Mouse (Mus musculus) forebrain, postnatal 0 days (tissue): ENCODE data around the gene Dock9. TPM values are rescaled to one million over a fixed set of nuclear protein-coding genes. Genes with fewer than 3 reads are reported as not detected.

Experiments used
- ATAC-seq: fragments of 200-750 bp; cut with Nextera tagmentation; 2 replicates; pipeline ENCODE4 v1.8.0; 2017; ENCODE audit warnings: mild to moderate bottlenecking, moderate library complexity
- DNase-seq: peaks from one replicate; pipeline ENCODE4 v3.0.0-alpha.2; 2015
- H3K27ac ChIP-seq: fragments of 300-500 bp; sonication (generic); 2 replicates; pipeline ENCODE4 v1.5.1; 2014; ENCODE audit warnings: low read depth, mild to moderate bottlenecking, antibody characterized with exemption, low read length, moderate library complexity, mixed read lengths
- H3K27me3 ChIP-seq: fragments of 300-500 bp; sonication (generic); 2 replicates; pipeline ENCODE4 v1.6.1; 2014; ENCODE audit warnings: mild to moderate bottlenecking, low read length, mixed read lengths; ENCODE audit not compliant: insufficient read depth
- H3K36me3 ChIP-seq: fragments of 300-500 bp; sonication (generic); 2 replicates; pipeline ENCODE4 v1.6.1; 2014; ENCODE audit warnings: mild to moderate bottlenecking, moderate library complexity; ENCODE audit not compliant: insufficient read depth
- H3K4me1 ChIP-seq: fragments of 300-500 bp; sonication (generic); 2 replicates; pipeline ENCODE4 v1.6.1; 2014; ENCODE audit warnings: antibody characterized with exemption; ENCODE audit not compliant: insufficient read depth
- H3K4me2 ChIP-seq: fragments of 300-500 bp; sonication (generic); 2 replicates; pipeline ENCODE4 v1.6.1; 2014; ENCODE audit warnings: low read depth, mild to moderate bottlenecking, moderate library complexity
- H3K4me3 ChIP-seq: fragments of 300-500 bp; sonication (generic); 2 replicates; pipeline ENCODE4 v1.5.1; 2014; ENCODE audit warnings: low read depth, low read length, mixed read lengths
- H3K9ac ChIP-seq: fragments of 300-500 bp; sonication (generic); 2 replicates; pipeline ENCODE4 v1.6.1; 2014; ENCODE audit warnings: mild to moderate bottlenecking
- H3K9me3 ChIP-seq: fragments of 300-500 bp; sonication (generic); 2 replicates; pipeline ENCODE4 v1.6.1; 2016; ENCODE audit warnings: low read length
- CTCF ChIP-seq: sonication (generic); IDR thresholded peaks from 2 replicates; pipeline ENCODE4 v1.5.1; 2016; ENCODE audit warnings: antibody characterized with exemption, control low read depth, low read depth
- WGBS: fragments of 180-500 bp; shearing (Covaris S2); extraction: QIAGEN DNeasy Blood & Tissue Kit; methylation state at CpG from one replicate; pipeline ENCODE4 v1.1.7; 2014; 5-methylcytosine and 5-hydroxymethylcytosine counted together
- polyA plus RNA-seq: library from polyadenylated mRNA; unstranded; fragments of >200 nt; fragmentation: Nextera tagmentation; extraction: Ambion mirVana; gene quantifications from 2 replicates; pipeline ENCODE4 v1.2.1, GENCODE M21; 2015
- total RNA-seq: library from RNA; depleted of rRNA; stranded (reverse); fragments of >200 nt; gene quantifications from 2 replicates; pipeline ENCODE4 v1.2.3, GENCODE M21; 2014

Gene Dock9
- total and polyA plus RNA-seq, 2 experiments from 2014 or later = 14.2 to 87.2 TPM

DNA sequence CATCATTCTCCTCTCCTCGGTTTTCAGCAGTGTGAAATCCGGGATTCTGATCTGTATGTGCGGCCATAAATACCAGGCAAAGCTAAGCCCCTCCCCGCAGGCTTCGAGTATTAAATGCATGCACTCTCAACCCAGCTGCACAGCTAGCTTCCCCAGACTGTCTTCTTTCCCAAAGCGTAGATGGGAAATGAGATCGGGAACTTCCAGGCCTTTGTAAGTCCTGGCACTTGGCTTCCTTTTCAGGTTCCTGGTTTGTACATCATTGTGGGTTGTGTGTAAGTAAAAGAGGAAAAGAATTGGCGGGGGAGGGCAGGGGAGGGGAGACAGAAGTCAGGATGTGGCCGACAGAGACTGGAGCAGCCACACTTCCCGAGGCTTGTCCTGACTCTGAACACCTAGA lies 119.2 kb downstream of the Dock9 start:
- H3K4me3 ChIP-seq = no peak overlapping the region
- TF ChIP-seq CTCF = no peak
- no peak overlapping the region for H3K9ac ChIP-seq
- no peak for DNase-seq
- H3K4me1 ChIP-seq = no peaks in the 10 kb centered on the region
- H3K27ac ChIP-seq = no peak overlapping the region
- H3K9me3 ChIP-seq = no peaks in the 10 kb centered on the region
- H3K36me3 ChIP-seq = peaks cover 5% of the 10 kb centered on the region
- ATAC-seq = 0 out of 2 replicates have a peak, but pooled peaks have one; percentile 23
- H3K4me2 ChIP-seq = no peak overlapping the region
- H3K27me3 ChIP-seq = no peaks in the 10 kb centered on the region
- WGBS = 66% methylated on average over 10 of the region's 10 CpGs

DNA sequence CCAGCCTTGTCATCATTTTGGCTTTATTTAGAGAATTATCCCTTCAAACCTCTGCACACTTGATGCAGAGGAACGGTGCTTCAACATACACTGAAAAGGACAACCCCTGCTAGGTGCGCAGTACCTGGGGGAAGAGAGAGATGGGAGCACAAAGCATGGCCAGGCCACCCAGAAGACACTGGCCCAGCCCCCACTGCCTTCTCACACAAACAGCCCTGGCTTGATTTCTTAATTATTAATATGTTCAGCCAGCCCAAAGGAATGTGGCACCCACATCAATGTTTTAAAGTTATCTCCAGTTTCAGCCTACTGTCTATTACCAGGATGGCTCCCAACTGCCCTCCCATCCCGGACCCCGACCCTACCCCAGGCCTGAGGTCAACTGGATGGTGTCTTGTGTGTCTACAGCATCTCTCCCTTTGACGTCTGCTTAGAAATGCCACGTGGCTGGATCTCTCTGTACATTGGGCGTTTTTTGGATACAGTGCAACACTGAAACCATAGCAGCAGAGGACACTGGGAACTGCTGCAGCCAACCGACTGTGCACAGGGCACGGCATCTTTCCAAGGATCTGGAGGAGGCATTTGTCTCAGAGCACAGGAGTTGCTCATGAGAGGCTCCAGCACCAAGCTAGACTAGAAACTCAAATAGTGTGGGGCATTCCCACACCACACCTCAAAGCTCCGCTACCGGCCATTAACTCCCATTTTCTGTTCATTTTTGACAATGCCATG lies 120.9 kb downstream of the Dock9 start:
- peaks cover 5% of the 10 kb centered on the region for H3K36me3 ChIP-seq
- no peaks in the 10 kb centered on the region for H3K9me3 ChIP-seq
- H3K9ac ChIP-seq = no peak overlapping the region
- H3K4me1 ChIP-seq = no peaks in the 10 kb centered on the region
- no peak for DNase-seq
- H3K27ac ChIP-seq = no peak overlapping the region
- no peak for TF ChIP-seq CTCF
- H3K4me3 ChIP-seq = no peak overlapping the region
- H3K4me2 ChIP-seq = no peak overlapping the region
- H3K27me3 ChIP-seq = no peaks in the 10 kb centered on the region
- no peak for ATAC-seq
- 91% methylated on average over 11 of the region's 11 CpGs for WGBS

DNA sequence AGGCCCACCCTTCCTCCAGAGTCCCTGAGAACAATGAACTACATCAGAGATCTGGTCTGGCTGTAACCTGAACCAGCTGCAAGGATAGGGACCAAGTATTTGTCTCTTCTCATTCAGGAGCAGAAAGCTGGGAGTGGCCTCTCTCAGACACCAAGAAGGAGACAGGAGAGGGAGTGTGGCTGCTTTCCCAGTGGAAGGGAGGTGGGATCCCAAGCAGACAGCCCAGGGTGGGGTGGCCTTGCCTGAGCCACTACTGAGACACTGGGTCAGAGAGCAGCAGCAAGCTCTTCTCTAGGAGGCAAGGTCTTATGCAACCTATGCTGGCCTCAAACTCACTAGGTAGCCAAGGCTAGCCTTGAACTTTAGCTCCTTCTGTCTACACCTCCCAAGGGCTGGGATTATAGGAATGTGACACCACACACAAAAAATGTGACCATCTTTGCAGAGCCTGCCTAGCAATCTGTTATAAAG lies 121.5 kb downstream of the Dock9 start:
- Histone ChIP-seq H3K4me3 (no peak overlapping the region), H3K4me1 (no peaks in the 10 kb centered on the region), H3K36me3 (peaks cover 5% of the 10 kb centered on the region), H3K27ac (no peak overlapping the region), H3K4me2 (no peak overlapping the region), H3K27me3 (no peaks in the 10 kb centered on the region), H3K9me3 (no peaks in the 10 kb centered on the region), H3K9ac (no peak overlapping the region)
- ATAC-seq (0 out of 2 replicates have a peak, but pooled peaks have one; percentile 20), DNase-seq (no peak)
- no peak for TF ChIP-seq CTCF

DNA sequence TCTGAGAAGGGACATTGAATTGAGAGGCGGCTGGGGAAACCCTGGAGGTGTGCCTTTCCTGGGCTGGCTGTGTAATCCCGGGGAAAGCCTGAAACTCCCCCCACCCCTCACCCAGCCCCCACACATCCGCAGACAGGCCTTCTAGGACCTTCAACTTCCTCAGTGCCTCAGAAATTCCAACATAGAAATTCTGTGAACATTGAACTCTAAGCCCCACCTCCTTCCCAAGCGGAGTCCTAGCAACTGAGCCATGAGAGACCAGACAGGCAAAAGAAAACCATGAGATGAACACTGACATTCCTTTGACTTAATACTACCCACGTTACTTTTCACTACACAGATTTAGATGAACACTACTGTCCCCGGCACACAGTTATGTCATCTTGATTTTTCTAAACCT lies 122.1 kb downstream of the Dock9 start:
- H3K4me3 ChIP-seq = no peak overlapping the region
- H3K9ac ChIP-seq = no peak overlapping the region
- no peaks in the 10 kb centered on the region for H3K4me1 ChIP-seq
- ATAC-seq = peak; percentile 61
- no peaks in the 10 kb centered on the region for H3K9me3 ChIP-seq
- TF ChIP-seq CTCF = no peak
- H3K27ac ChIP-seq = no peak overlapping the region
- no peak for DNase-seq
- no peak overlapping the region for H3K4me2 ChIP-seq
- peaks cover 5% of the 10 kb centered on the region for H3K36me3 ChIP-seq
- 24% methylated on average over 6 of the region's 6 CpGs for WGBS
- H3K27me3 ChIP-seq = no peaks in the 10 kb centered on the region

DNA sequence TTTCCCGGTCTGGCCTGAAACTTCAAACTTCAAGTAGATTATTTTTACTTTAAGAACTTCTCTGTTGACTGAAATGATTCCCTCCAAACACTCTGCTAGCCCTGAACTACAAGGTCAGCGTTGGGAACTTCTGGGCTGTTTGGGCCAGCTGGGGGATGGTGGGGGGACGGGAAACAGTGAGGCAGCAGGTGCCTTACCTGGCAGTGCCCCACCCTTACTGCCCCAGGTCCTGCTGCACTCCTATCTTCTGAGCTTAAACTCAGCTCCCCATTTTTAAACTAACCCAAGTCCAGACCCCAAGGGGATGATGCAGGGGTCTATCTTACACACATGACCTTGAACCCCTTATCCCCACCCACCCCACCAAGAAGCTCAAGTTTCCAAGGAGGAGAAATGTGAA lies 122.5 kb downstream of the Dock9 start:
- Histone ChIP-seq H3K4me3 (no peak overlapping the region), H3K4me1 (no peaks in the 10 kb centered on the region), H3K9ac (no peak overlapping the region), H3K4me2 (no peak overlapping the region), H3K9me3 (no peaks in the 10 kb centered on the region), H3K27ac (no peak overlapping the region), H3K36me3 (peaks cover under 1% of the 10 kb centered on the region; the same call in 1 of the 2 replicates), H3K27me3 (no peaks in the 10 kb centered on the region)
- no peak for ATAC-seq
- TF ChIP-seq CTCF = no peak
- no peak for DNase-seq
- WGBS = 64% methylated on average over 3 of the region's 3 CpGs

DNA sequence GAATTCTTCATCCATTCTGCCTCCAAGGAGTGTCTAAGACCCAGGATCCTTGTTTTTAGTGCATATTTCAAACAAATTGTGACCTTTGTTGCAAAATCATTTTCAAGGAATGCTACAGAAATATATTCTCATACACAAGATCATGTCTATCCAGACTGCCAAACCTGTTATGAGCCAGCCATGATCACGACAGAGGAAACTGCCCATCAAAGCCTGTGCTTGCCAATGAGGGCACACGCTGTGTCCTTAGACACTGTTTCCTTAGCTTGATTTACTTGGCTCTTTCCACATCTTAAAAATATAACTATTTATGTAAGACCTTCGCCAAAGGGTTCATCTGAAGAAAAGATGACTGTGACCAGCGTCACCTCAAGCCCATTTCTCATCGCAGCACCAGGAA lies 127.6 kb downstream of the Dock9 start:
- H3K9ac ChIP-seq = no peak overlapping the region
- H3K4me2 ChIP-seq = no peak overlapping the region
- no peaks in the 10 kb centered on the region for H3K27me3 ChIP-seq
- no peak overlapping the region for H3K27ac ChIP-seq
- no peak overlapping the region for H3K4me3 ChIP-seq
- H3K4me1 ChIP-seq = no peaks in the 10 kb centered on the region
- 84% methylated on average over 5 of the region's 5 CpGs for WGBS
- no peaks in the 10 kb centered on the region for H3K9me3 ChIP-seq
- ATAC-seq (no peak), DNase-seq (no peak)
- no peaks in the 10 kb centered on the region for H3K36me3 ChIP-seq
- TF ChIP-seq CTCF = no peak

DNA sequence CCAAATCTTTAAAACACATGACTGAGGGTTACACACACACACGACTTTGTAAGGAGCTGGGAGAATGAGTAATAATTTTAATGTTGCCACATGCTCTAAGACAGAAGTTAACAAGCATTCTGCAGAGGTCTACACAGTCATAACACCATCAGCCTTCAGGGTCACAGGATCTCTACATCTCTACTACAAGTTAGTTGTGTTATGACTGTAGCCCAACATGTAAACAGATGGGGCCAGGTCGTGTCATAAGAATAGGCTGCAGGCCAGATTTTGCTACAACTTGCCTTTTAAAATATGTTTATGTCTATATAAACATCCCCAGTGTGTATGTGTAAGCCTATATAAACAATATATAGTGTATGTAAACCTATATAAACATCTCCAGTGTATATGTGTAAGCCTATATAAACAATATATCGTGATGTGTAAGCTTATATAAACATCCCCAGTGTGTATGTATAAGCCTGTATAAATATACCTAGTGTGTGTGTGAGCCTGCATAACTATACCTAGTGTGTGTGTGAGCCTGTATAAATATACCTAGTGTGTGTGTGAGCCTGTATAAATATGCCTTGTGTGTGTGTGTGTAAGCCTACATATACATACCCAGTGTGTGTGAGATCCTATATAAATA lies 130.9 kb downstream of the Dock9 start:
- no peak for ATAC-seq
- no peak overlapping the region for H3K9ac ChIP-seq
- WGBS = 85% methylated on average over 3 of the region's 3 CpGs

More for the DNA sequence above, 130.9 kb downstream of the Dock9 start:
- Histone ChIP-seq H3K4me1 (no peaks in the 10 kb centered on the region), H3K4me2 (no peak overlapping the region), H3K4me3 (no peak overlapping the region), H3K27ac (no peak overlapping the region), H3K27me3 (no peaks in the 10 kb centered on the region), H3K9me3 (no peaks in the 10 kb centered on the region), H3K36me3 (no peaks in the 10 kb centered on the region)
- DNase-seq = no peak
- no peak for TF ChIP-seq CTCF
